Mouse (Mus musculus) kidney, postnatal 36 days (tissue): Measurements from ENCODE around the gene Frmd5.

Experiments
- DNase-seq, 2 experiments: peaks; one replicate each; pipeline ENCODE4 v3.0.0; 2021 to 2022; ENCODE audit warnings: mixed read lengths in 2 of 2

Gene Frmd5

DNA sequence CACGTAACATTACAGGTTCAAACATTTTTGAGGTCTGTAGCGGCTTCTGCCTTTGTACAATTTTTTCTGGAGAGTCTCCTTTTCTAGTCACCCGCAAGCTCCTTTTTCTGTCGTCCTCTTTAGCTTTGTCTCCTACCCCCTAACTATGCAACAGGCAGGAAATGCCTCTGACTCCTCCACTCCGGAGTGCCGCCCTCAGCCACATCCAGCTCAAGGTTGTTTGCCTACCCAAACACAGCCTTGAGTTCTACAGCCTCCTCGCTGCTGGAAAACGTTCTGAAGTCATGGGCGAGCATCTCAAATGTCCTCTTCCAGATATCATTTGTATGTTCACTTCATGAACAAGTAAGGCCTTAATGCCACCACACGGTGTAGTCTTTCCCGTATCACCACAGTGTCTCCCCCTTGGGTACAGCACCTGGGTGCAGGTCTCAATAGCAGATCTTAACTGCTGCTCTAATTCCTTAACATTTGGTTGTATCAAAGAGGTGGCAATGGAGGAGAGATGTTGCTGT, 45.5 kb downstream of the Frmd5 start:
- DNase-seq: no peak

GRCm38 (mm10) chr2:121760646-121761045, 46.2 kb downstream of the Frmd5 start:
- DNase-seq: no peak

GRCm38 (mm10) chr2:121758258-121758657, 48.6 kb downstream of the Frmd5 start:
- no peak for DNase-seq

GRCm38 (mm10) chr2:121756336-121756735, 50.6 kb downstream of the Frmd5 start:
- DNase-seq: no peak

- no peak for DNase-seq
Observed at GRCm38 (mm10) chr2:121755056-121755455, 51.8 kb downstream of the Frmd5 start.

DNA sequence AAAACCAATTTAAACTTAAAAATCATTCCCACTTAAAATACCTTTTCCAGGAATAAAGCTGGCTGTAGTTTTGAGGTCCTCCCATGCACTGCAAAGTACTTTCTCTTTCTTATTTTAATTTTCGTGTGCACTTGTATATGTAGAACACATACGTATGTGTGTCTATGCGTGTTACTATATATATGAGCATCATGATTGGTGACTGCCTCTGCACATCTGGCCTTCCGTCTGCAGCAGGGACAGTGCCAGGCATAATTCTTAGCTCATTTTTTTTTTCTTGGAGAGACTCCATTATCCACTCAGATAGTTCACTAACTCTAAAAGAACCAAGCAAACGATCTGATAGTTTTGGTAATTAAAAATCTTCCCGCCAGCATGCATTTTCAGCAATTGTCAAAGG, 56.8 kb downstream of the Frmd5 start:
- DNase-seq: no peak

DNA sequence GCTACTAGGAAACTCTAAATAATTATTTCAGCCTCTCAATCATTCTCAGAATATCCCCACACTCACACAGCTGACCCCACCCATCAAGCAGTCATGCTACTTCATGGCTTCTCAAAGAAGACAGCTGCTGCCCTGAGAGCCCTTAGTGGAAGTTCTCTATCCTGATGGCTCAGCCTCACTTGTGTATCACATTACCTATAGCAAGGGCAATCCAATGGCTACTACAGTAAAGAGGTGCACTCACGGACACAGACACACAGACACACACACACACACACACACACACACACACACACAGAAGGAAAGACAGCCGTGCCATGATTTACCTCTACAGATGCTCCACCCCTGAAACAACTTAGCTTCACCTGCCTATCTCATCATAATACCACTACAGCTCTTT, 65.7 kb downstream of the Frmd5 start:
- DNase-seq: no peak

- DNase-seq: no peak
Observed at GRCm38 (mm10) chr2:121739410-121739809, 67.5 kb downstream of the Frmd5 start.

DNA sequence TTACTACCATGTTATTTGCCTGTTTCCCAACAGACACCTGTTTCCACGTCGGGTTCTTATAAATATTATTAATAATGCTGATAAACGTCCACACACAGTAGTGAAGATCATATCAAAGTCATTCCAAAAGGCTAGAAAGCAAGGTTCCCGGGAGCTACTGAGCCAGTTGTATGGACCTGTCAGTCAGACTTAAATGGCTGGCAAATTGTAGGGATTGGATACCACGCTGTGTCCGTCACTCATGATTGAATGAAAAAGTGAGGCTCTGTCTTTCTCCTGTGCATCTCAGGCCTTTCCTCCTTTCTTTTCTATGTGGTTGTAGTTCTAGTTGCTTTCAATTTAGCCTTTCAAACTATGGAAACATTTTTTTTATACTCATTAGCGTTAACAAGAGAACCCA, 73.5 kb downstream of the Frmd5 start:
- no peak for DNase-seq

DNA sequence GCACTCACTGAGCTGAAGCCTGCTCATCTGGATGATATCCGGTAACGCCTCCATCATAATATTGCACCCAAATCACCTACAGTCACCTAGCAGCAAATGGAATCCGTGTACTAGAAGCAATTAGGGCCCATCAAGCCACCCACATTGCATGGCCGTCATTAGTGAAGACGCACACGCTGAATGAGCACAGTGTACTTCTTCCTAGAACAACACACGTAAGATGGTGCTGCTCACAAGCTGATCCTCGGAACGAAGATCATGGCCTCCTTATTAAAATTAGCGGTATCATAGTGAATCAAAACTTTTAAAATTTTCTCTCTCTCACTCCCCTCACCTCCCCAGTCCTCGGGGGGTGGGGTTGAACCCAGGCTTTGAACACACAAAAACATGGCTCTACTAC, 76.4 kb downstream of the Frmd5 start:
- no peak for DNase-seq

DNA sequence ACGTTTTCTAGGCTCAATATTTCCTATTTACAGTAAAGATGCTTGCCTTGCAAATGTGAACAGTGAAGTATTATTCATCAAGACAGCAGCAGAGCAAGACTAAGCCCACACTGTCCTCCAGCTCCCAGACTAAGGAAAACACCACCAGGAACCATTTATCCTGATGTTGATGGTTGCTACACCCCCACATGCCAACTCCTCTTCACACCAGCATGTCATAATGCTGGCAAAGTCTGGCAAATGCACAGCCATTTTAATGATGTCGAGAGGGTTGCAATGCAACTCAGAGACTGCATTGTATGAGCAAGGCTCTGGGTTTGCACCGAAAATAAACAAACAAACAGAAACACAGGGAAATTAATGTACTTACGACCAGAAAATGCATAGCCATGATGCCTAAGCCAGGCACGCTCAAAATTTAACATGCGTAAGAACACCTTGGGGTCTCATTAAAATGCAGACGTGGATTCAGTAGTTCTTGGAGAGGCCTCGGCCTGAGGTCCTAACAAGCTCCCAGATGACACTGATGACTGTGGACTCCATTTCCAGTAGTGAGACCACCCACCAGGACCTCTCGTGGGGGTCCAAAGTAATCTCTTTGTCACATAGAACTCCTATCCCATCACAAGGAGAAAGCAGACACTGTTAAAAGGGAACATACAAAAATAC, 77.8 kb downstream of the Frmd5 start:
- no peak for DNase-seq

- DNase-seq: no peak
Observed at GRCm38 (mm10) chr2:121724866-121725265, 82.0 kb downstream of the Frmd5 start.

GRCm38 (mm10) chr2:121723796-121724195, 83.1 kb downstream of the Frmd5 start:
- DNase-seq: no peak

DNA sequence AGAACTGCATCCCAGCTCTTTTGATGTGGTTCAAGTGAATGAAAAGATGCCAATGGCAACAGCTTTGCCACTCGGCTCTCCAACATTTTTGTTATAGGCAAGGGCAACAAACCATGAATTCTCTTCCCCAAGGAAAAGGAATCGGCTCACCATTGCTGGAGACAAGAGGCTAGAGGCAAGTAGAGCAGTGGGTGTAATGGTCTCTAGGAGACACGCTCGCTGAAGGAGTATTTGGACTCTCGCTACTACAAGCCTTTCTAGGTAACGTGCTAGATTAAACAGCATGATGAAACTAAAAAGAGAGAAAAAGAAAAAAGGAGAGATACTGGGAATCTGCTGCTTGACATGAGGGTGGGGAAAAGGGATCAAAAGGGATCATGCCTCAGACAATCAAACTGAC, 87.9 kb downstream of the Frmd5 start:
- no peak for DNase-seq

DNA sequence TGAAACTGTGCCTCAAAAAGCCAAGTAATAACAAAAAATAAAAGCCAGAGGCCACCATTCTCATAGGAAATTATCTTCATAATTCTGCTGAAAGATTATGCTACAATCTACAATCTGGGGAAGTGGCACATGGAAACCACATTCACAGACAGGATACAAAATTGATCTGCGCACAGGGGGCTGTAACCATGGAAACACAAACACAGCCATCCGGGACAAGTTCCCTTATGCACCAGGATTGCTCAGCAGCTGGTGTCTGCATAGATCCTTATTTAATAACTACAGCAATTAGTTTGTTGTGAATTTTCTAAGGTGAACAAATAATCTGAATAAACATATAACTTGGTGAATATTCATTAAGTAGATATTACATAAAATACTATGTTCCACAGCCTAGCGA, 89.8 kb downstream of the Frmd5 start:
- DNase-seq: no peak

GRCm38 (mm10) chr2:121713567-121713966, 93.3 kb downstream of the Frmd5 start:
- DNase-seq: no peak

DNA sequence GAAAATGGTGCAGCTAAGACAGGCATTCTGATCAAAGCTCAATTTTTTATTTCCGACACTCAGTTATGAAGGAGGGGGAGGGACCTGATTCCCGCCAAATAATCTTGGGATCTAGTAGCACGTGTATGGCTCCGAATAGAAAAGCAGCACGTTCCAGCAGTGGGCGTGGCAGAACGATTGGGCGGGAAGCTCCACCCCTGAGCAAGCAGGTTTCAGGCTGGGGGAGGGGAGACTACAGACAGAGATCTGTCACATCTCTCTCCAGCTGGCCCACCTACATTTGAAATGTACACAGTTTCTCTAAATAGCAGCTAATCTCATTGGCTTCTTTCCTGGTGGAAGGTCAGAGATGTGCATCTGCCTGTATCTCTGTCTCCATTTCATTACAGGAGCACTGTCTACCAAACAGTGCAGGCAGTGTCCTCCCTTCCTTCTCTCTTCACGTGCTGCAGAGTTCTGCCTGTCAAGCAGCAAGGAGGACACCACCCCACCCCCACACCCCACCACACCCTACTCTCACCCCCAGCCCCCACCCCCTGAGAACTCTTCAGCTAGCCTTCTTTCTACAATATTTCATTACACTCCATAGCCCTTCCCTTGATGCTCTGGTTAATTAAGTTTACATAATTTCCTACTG, 95.0 kb downstream of the Frmd5 start:
- no peak for DNase-seq

DNA sequence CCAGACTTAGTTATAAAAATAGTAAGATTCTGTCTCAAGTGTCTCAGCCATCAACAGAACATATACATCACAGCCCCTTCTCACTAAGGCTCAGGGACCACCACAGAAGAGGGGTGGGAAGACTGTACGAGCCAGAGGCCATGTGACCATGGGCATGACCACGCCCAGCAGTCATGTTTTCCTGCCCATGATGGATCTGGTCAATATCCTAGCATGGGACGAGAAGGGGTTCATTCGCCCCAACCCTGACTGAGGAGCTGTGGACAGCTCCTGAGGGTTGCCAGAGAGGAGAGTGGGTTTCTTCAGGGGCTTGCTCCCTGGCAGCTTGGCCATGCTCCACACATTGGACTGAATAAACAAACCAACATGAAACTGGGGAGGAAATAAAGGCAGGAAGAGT, 97.8 kb downstream of the Frmd5 start:
- DNase-seq: no peak

DNA sequence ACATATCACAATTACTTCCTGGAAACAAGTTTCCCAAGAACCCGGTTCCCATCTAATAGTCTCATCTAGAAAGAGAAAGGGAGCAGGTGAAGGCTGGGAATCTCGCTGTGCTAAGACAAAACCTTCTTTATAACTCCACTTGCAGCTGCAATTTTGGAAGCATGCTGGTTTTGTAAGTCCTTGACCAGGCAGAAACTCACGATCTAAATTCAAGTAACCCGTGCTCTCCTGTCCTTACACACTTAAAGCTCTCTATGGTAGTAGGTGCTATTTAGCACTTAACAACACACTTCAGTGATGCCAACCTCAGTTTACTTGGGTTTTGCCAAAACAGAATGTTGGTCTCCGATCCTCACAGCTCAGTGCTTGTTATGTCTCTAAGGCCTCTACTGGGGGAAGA, 99.4 kb downstream of the Frmd5 start:
- DNase-seq: no peak

- DNase-seq: no peak
Observed at GRCm38 (mm10) chr2:121705756-121706155, 101.1 kb downstream of the Frmd5 start.

GRCm38 (mm10) chr2:121699331-121699730, 107.6 kb downstream of the Frmd5 start:
- DNase-seq: no peak

DNA sequence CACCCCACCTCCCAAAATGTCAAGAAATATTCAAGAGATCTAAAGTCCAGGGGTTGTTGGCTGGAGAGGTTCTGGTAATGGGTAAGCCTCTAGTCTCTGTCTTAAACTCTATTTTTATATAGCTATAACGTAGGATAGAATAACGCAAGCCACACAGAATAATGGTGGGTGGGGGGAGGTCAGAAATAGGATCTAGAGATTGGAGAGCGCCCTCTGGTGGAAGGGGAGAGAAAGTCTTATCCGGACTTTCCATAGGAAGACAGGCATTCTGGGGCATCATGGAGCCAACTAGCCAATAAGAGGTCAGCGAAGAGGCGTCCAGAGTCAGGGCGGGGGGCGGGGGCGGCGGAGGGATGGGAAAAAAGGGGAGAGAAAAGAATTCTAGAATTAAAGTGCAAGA, 111.5 kb downstream of the Frmd5 start:
- DNase-seq: peak in 1 of 2 experiments; percentile 56

DNA sequence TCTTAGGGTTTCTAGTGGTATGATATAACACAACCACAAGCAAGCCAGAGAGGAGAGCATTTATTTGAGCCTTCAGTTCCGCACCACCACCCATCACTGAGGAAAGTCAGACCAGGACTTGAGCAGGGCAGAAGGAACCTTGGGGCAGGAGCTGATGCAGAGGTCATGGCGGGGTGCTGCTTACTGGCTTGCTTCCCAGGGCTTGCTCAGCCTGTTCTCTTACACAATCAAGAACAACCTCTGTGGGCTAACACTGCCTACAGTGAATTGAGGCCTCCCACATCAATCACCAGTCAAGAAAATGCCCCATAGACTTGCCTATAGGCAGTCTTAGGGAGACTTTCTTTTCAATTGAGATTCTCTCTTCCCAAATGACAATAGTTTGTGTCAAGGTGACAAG, 118.8 kb downstream of the Frmd5 start:
- DNase-seq: peak; percentile 31 to 33

DNA sequence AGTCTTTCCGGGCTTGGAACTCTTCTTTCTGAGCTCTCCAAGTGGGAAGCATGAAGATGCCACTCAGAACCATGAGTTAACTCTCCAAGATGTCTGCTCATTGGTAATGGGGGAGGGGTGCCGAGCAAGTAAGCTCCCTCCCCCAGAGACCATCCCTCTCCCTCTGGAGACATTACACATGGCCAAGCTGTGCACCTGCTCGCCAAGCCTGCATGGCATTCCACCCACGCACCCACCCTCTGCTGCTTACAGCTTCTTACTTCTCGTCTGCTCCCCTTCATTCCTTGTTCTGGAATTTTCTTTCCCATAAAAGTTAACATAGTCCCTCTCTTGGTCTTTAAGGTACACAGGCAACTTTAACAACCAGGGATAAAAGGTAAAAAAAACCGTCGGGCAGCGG, 123.3 kb downstream of the Frmd5 start:
- DNase-seq: no peak

DNA sequence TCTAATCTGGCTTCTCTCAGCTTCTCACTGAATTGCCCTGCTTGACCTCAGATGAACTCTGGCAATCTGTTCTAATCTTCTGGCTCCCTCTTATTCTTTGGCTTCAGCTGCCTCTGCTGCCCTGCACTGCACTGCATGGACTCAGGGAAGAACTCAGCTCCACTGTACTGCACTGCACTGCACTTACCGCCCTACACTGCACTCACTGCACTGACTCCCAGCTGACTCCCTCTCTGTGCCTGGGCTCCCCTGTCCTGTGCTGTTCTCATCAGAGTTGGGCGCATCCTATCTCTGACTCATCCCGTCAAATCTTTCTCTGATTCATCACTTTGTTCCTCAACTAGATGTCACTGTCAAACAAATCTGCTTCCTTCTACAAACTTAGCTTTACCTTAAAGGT, 124.5 kb downstream of the Frmd5 start:
- DNase-seq: no peak
